ENCODE assay signal across 33 mouse cellular contexts in genomic region chr12:17388136-17388437, GRCm38 (mm10). TPM values are rescaled to one million over a fixed set of nuclear protein-coding genes. Genes with fewer than 3 reads are reported as not detected.
DNase-seq lines count a peak whose midpoint lies in the region; ATAC-seq and TF ChIP-seq lines count a peak whose summit lies in the region.
"Had no signal": no experiment of that assay in that cellular context is flagged by ENCODE, and none has a peak within 500 bp of the region (broad histone marks: within the 10 kb centered on the region; RNA-seq: fewer than 3 reads in every experiment).

No protein-coding gene starts in this region.

- H3K36me3 ChIP-seq in kidney, postnatal 0 days (ENCODE audit: insufficient read depth, low read length), result 0 out of 2 replicates have a peak, but pooled peaks cover 5% of the 10 kb centered on the region
- no peaks in the 10 kb centered on the region for H3K36me3 ChIP-seq in stomach, postnatal 0 days (ENCODE audit: control insufficient read depth, insufficient read depth, low read length)
- H3K36me3 ChIP-seq in forebrain, postnatal 0 days (ENCODE audit: insufficient read depth), result no peaks in the 10 kb centered on the region
- H3K36me3 ChIP-seq: forebrain, embryonic 15.5 days; heart, embryonic 15.5 days had no signal

- peak overlapping the region; percentile 6; the same call in 1 of the 2 replicates for H3K4me2 ChIP-seq in kidney, postnatal 0 days (ENCODE audit: low read length)
- H3K4me2 ChIP-seq in stomach, postnatal 0 days (replicated peaks; ENCODE audit: low read depth), result no peak overlapping the region
- H3K4me2 ChIP-seq in forebrain, postnatal 0 days (ENCODE audit: low read depth), result no peak overlapping the region
- H3K4me2 ChIP-seq: forebrain, embryonic 15.5 days; heart, embryonic 15.5 days; hindbrain, embryonic 13.5 days; liver, embryonic 13.5 days; neural tube, embryonic 15.5 days had no signal

- DNase-seq in kidney, postnatal 0 days (ENCODE audit: low spot score), result no peak
- DNase-seq in kidney, adult 18-20 months, result no peak
- peak; percentile 67 for DNase-seq in Muller cell, postnatal 12 days (ENCODE audit: inconsistent ontology term)
- DNase-seq in induced T-regulatory cell, adult 2 months (ENCODE audit: low read depth), result peak; percentile 35
- no peak for DNase-seq in stomach, postnatal 0 days (ENCODE audit: low spot score)
- DNase-seq in forebrain, postnatal 0 days, result no peak
- DNase-seq in cerebellum, adult 9-11 months, result no peak
- DNase-seq: adrenal gland, postnatal 25 days; cerebellum, adult 18-20 months; cerebellum, postnatal 14 days; gastrocnemius, postnatal 10 days; heart, postnatal 36 days; kidney, postnatal 10 days; liver, embryonic 13.5 days; lung, adult 2 months; lung, postnatal 14 days; midbrain, embryonic 14.5 days; retina, postnatal 1 day; right cerebral cortex, postnatal 14 days; thymus, adult 2 months; thymus, postnatal 4 days had no signal

- H3K9me3 ChIP-seq in kidney, postnatal 0 days (replicated peaks; ENCODE audit: low read length), result no peaks in the 10 kb centered on the region
- no peaks in the 10 kb centered on the region for H3K9me3 ChIP-seq in stomach, postnatal 0 days (ENCODE audit: control insufficient read depth, low read length)
- no peaks in the 10 kb centered on the region for H3K9me3 ChIP-seq in forebrain, postnatal 0 days (ENCODE audit: low read length)
- H3K9me3 ChIP-seq: forebrain, embryonic 10.5 days; forebrain, embryonic 15.5 days; heart, embryonic 10.5 days; heart, embryonic 15.5 days; hindbrain, embryonic 13.5 days; liver, embryonic 13.5 days; neural tube, embryonic 15.5 days had no signal

- no peak for ATAC-seq in kidney, postnatal 0 days (replicated peaks; ENCODE audit: low FRiP score, low read depth)
- ATAC-seq in stomach, postnatal 0 days (ENCODE audit: low FRiP score, low TSS enrichment), result no peak
- ATAC-seq in forebrain, postnatal 0 days, result no peak
- ATAC-seq: forebrain, embryonic 15.5 days; intestine, postnatal 0 days had no signal

- TF ChIP-seq CTCF in kidney, postnatal 0 days (IDR thresholded peaks at IDR 0.05; ENCODE audit: low read depth), result no peak
- TF ChIP-seq CTCF in stomach, postnatal 0 days (IDR thresholded peaks at IDR 0.05; ENCODE audit: low read depth), result no peak
- TF ChIP-seq CTCF in forebrain, postnatal 0 days (IDR thresholded peaks at IDR 0.05; ENCODE audit: low read depth), result no peak

- no peak for TF ChIP-seq EP300 in stomach, postnatal 0 days (optimal IDR thresholded peaks at IDR 0.05)

- WGBS in kidney, postnatal 0 days, result 96% methylated on average over 1 of the region's 1 CpGs
- 89% methylated on average over 1 of the region's 1 CpGs for WGBS in stomach, postnatal 0 days
- 100% methylated on average over 1 of the region's 1 CpGs for WGBS in forebrain, postnatal 0 days

- 0 out of 2 replicates have a peak, but pooled peaks cover 4% of the 10 kb centered on the region for H3K4me1 ChIP-seq in kidney, postnatal 0 days (replicated peaks; ENCODE audit: insufficient read depth, low read length)
- no peaks in the 10 kb centered on the region for H3K4me1 ChIP-seq in stomach, postnatal 0 days (replicated peaks; ENCODE audit: control insufficient read depth, insufficient read depth)
- H3K4me1 ChIP-seq in forebrain, postnatal 0 days (ENCODE audit: insufficient read depth), result no peaks in the 10 kb centered on the region
- H3K4me1 ChIP-seq: forebrain, embryonic 10.5 days; forebrain, embryonic 15.5 days; heart, embryonic 10.5 days; hindbrain, embryonic 13.5 days; neural tube, embryonic 15.5 days had no signal

- no peaks in the 10 kb centered on the region for H3K27me3 ChIP-seq in kidney, postnatal 0 days (ENCODE audit: insufficient read depth, low read length)
- H3K27me3 ChIP-seq in stomach, postnatal 0 days (ENCODE audit: control insufficient read depth, insufficient read depth, low read length), result no peaks in the 10 kb centered on the region
- no peaks in the 10 kb centered on the region for H3K27me3 ChIP-seq in forebrain, postnatal 0 days (ENCODE audit: insufficient read depth, low read length)
- H3K27me3 ChIP-seq: forebrain, embryonic 15.5 days; heart, embryonic 15.5 days; hindbrain, embryonic 13.5 days; liver, embryonic 13.5 days; neural tube, embryonic 15.5 days had no signal

- no peak overlapping the region for H3K4me3 ChIP-seq in kidney, postnatal 0 days (replicated peaks; ENCODE audit: low read depth, low read length)
- no peak overlapping the region for H3K4me3 ChIP-seq in stomach, postnatal 0 days (ENCODE audit: low read depth, low read length)
- no peak overlapping the region for H3K4me3 ChIP-seq in forebrain, postnatal 0 days (ENCODE audit: low read depth, low read length)
- H3K4me3 ChIP-seq: forebrain, embryonic 10.5 days; forebrain, embryonic 15.5 days; heart, embryonic 10.5 days; heart, embryonic 15.5 days; hindbrain, embryonic 13.5 days; left cerebral cortex, adult 2 months; liver, embryonic 13.5 days; neural tube, embryonic 15.5 days had no signal

- H3K9ac ChIP-seq in kidney, postnatal 0 days (ENCODE audit: low read depth, low read length), result no peak overlapping the region
- H3K9ac ChIP-seq in stomach, postnatal 0 days (ENCODE audit: low read length), result no peak overlapping the region
- H3K9ac ChIP-seq in forebrain, postnatal 0 days, result no peak overlapping the region
- H3K9ac ChIP-seq: forebrain, embryonic 15.5 days; heart, embryonic 15.5 days; hindbrain, embryonic 13.5 days; liver, embryonic 13.5 days; neural tube, embryonic 15.5 days had no signal

- H3K27ac ChIP-seq in kidney, postnatal 0 days, result no peak overlapping the region
- peak overlapping the region; percentile 36; the same call in 1 of the 2 replicates for H3K27ac ChIP-seq in stomach, postnatal 0 days (replicated peaks)
- no peak overlapping the region for H3K27ac ChIP-seq in forebrain, postnatal 0 days (ENCODE audit: low read depth, low read length)
- H3K27ac ChIP-seq: forebrain, embryonic 10.5 days; forebrain, embryonic 15.5 days; heart, embryonic 10.5 days; heart, embryonic 15.5 days; hindbrain, embryonic 13.5 days; left cerebral cortex, adult 2 months; liver, embryonic 13.5 days; neural tube, embryonic 15.5 days had no signal

RNA-seq across cellular contexts. Expression of gene Nol10, which starts 39.8 kb away (rescaled TPM):
- 15.0 and 16.8 TPM in 2 replicates for polyA plus RNA-seq in kidney, postnatal 0 days (2015; fragmentation: Nextera tagmentation; extraction: Ambion mirVana)
- 7.3 and 8.2 TPM in 2 replicates for polyA plus RNA-seq in stomach, postnatal 0 days (2015; fragmentation: Nextera tagmentation; extraction: Ambion mirVana)
- 11.6 and 13.9 TPM in 2 replicates for total RNA-seq in forebrain, postnatal 0 days (2014; rRNA removed)
- polyA plus RNA-seq in forebrain, postnatal 0 days (2015; fragmentation: Nextera tagmentation; extraction: Ambion mirVana), result 9.1 and 13.2 TPM in 2 replicates

RNA-seq across cellular contexts. Expression of gene Atp6v1c2, which starts 58.9 kb away (rescaled TPM):
- polyA plus RNA-seq in kidney, postnatal 0 days (2015; fragmentation: Nextera tagmentation; extraction: Ambion mirVana), result 19.2 and 19.9 TPM in 2 replicates
- 14.6 and 16.3 TPM in 2 replicates for polyA plus RNA-seq in stomach, postnatal 0 days (2015; fragmentation: Nextera tagmentation; extraction: Ambion mirVana)
- 0.86 and 2.4 TPM in 2 replicates for total RNA-seq in forebrain, postnatal 0 days (2014; rRNA removed)
- polyA plus RNA-seq in forebrain, postnatal 0 days (2015; fragmentation: Nextera tagmentation; extraction: Ambion mirVana), result 1.3 and 1.6 TPM in 2 replicates
- total RNA-seq: gastrocnemius, postnatal 10 days; granulocyte monocyte progenitor cell, adult 5-6 weeks; heart, postnatal 36 days; MEL; monocyte, adult 5-6 weeks had no signal
- polyA plus RNA-seq: intestine, postnatal 0 days; liver, embryonic 13.5 days; small intestine, adult 2 months had no signal

Comparison
In these comparisons a context has a peak if more than half of its experiments do, and no peak if none do; other contexts are left out.
1. DNase-seq: peak in Muller cell, postnatal 12 days (single experiment) and induced T-regulatory cell, adult 2 months (single experiment); none in kidney, postnatal 0 days (single experiment), kidney, adult 18-20 months (single experiment), stomach, postnatal 0 days (single experiment), forebrain, postnatal 0 days (single experiment) and cerebellum, adult 9-11 months (single experiment).